Mouse (Mus musculus): ENCODE data around the gene Myo3a.
"Not testable (repeated sequence)": the region's sequence is repeated elsewhere in the genome, so short reads cannot be mapped to it uniquely, and the experiment has no call there.

GRCm38 (mm10) chr2:22589382-22590205 is 362.3 kb downstream of the Myo3a start:
- not testable (repeated sequence) for TF ChIP-seq POLR2A (IDR thresholded peaks at IDR 0.05; ENCODE audit: insufficient read depth, low read depth, low read length); EP300 (IDR thresholded peaks at IDR 0.05; ENCODE audit: insufficient read depth, low read depth, low read length); CTCF (IDR thresholded peaks at IDR 0.05)

Measured in heart, adult 2 months (tissue).